Mouse (Mus musculus) G1E (cell line): ENCODE data around the gene Garem2.

Source experiments
- CTCF ChIP-seq: IDR thresholded peaks from 2 replicates; pipeline ENCODE4 v1.5.1; 2012; ENCODE audit warnings: low read depth, low read length, inconsistent platforms, mixed read lengths
- POLR2AphosphoS5 ChIP-seq: IDR thresholded peaks from 2 replicates; pipeline ENCODE4 v1.6.1; 2012; ENCODE audit warnings: low read depth, low read length, inconsistent platforms; ENCODE audit not compliant: insufficient replicate concordance

DNA sequence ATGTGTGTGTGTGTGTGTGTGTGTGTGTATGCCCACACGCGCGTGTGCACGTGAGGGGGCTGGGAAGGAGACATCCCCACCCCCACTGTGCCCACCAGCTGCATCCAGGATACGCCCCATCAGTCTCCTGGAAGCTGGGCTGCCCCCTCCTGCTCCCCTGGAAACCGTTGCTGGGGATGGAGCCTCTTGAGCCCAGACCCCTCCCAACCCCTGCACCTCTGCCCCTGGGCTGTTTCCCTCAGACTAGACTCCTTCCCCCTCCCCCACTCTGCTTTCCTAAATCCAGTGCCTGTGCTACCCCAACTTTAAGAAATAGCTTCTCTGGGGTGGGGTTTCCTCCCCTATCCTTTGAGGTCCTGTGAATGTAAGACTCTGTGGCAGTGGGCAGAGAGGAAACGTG is 2.2 kb downstream of the Garem2 start:
- no peak for TF ChIP-seq CTCF
- no peak for TF ChIP-seq POLR2AphosphoS5
